Mouse (Mus musculus) bone marrow macrophage, adult 2 months (primary cell): Measurements from ENCODE around the gene Snrpd2.

Experiments used
- CTCF ChIP-seq: IDR thresholded peaks from 2 replicates; pipeline ENCODE4 v1.5.1; 2012; ENCODE audit warnings: low read depth, mild to moderate bottlenecking, low read length, moderate library complexity
- POLR2A ChIP-seq: IDR thresholded peaks from 2 replicates; pipeline ENCODE4 v1.6.1; 2012; ENCODE audit warnings: mild to moderate bottlenecking, low read depth, low read length, borderline replicate concordance

DNA sequence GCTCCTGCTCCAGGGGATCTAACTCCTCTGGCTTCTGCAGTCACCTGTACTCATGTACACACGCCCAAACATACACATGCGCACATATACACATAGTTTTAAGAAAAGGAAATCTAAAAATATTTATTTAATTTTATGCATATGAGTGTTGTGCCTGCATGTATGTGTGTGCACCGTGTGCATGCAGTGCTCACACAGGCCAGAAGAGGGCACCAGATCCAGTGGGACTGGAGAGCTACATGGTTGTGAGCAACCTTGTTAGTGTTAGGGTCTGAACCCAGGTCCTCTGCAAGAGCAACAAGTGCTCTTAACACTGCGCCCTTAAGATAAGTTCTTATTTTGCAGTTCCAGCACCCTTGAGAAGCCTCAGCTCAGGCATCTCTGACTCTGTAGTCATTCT lies 45.2 kb downstream of the Snrpd2 start:
- TF ChIP-seq POLR2A (no peak), CTCF (no peak)
